Comparison of ENCODE assay signal across 14 mouse cellular contexts in genomic region chr15:25354738-25355137, GRCm38 (mm10). TPM values are rescaled to one million over a fixed set of nuclear protein-coding genes. Genes with fewer than 3 reads are reported as not detected.
DNase-seq lines count a peak whose midpoint lies in the region; ATAC-seq and TF ChIP-seq lines count a peak whose summit lies in the region.
"Had no signal": no experiment of that assay in that cellular context is flagged by ENCODE, and none has a peak within 500 bp of the region (broad histone marks: within the 10 kb centered on the region; RNA-seq: fewer than 3 reads in every experiment).

No protein-coding gene starts in this region.

- H3K4me3 ChIP-seq in bone marrow macrophage, adult 2 months (ENCODE audit: insufficient read depth, low read length): no peak overlapping the region
- H3K4me3 ChIP-seq in liver, postnatal 0 days (ENCODE audit: low read depth, low read length): no peak overlapping the region
- no peak overlapping the region for H3K4me3 ChIP-seq in forebrain, embryonic 12.5 days (replicated peaks)
- no peak overlapping the region for H3K4me3 ChIP-seq in hindbrain, embryonic 16.5 days (ENCODE audit: low read length)
- H3K4me3 ChIP-seq: embryonic facial prominence, embryonic 15.5 days; limb, embryonic 12.5 days had no signal

- H3K4me2 ChIP-seq in liver, postnatal 0 days (ENCODE audit: low read depth, low read length): no peak overlapping the region
- H3K4me2 ChIP-seq in forebrain, embryonic 12.5 days: no peak overlapping the region
- no peak overlapping the region for H3K4me2 ChIP-seq in hindbrain, embryonic 16.5 days (ENCODE audit: low read length)
- H3K4me2 ChIP-seq: embryonic facial prominence, embryonic 15.5 days; limb, embryonic 12.5 days; midbrain, embryonic 11.5 days had no signal

- H3K27me3 ChIP-seq in liver, postnatal 0 days (ENCODE audit: insufficient read depth, low read length): no peaks in the 10 kb centered on the region
- H3K27me3 ChIP-seq in splenic B cell, adult 2 months (ENCODE audit: control insufficient read depth, insufficient read depth, low read length, poor library complexity, severe bottlenecking): no peaks in the 10 kb centered on the region
- no peaks in the 10 kb centered on the region for H3K27me3 ChIP-seq in forebrain, embryonic 12.5 days
- no peaks in the 10 kb centered on the region for H3K27me3 ChIP-seq in hindbrain, embryonic 16.5 days (replicated peaks; ENCODE audit: control insufficient read depth, insufficient read depth, low read length)
- H3K27me3 ChIP-seq: embryonic facial prominence, embryonic 15.5 days; limb, embryonic 12.5 days had no signal

- H3K9ac ChIP-seq in liver, postnatal 0 days (replicated peaks): no peak overlapping the region
- no peak overlapping the region for H3K9ac ChIP-seq in forebrain, embryonic 12.5 days
- H3K9ac ChIP-seq in hindbrain, embryonic 16.5 days (ENCODE audit: low read depth, low read length): no peak overlapping the region
- H3K9ac ChIP-seq: embryonic facial prominence, embryonic 15.5 days; limb, embryonic 12.5 days had no signal

- WGBS in liver, postnatal 0 days (ENCODE audit: insufficient replicate concordance): 42% methylated on average over 6 of the region's 6 CpGs
- 76% methylated on average over 6 of the region's 6 CpGs for WGBS in forebrain, embryonic 12.5 days
- 76% methylated on average over 6 of the region's 6 CpGs for WGBS in hindbrain, embryonic 16.5 days

- peak; percentile 84 for ATAC-seq in liver, postnatal 0 days
- ATAC-seq in forebrain, embryonic 12.5 days (ENCODE audit: low FRiP score): no peak
- ATAC-seq in hindbrain, embryonic 16.5 days: no peak

- DNase-seq in lung, adult 18-20 months: peak; percentile 10 to 21
- DNase-seq in lung, postnatal 10 days: no peak
- DNase-seq in liver, postnatal 0 days: peak; percentile 14
- DNase-seq in splenic B cell, adult 2 months (ENCODE audit: low read depth, low spot score): peak; percentile 46
- DNase-seq in MN1 (ENCODE audit: low spot score): no peak
- DNase-seq: cerebellum, postnatal 14 days; heart, postnatal 4 days; kidney, adult 8-10 months had no signal

- H3K36me3 ChIP-seq in liver, postnatal 0 days (replicated peaks; ENCODE audit: insufficient read depth, low read length): no peaks in the 10 kb centered on the region
- H3K36me3 ChIP-seq in splenic B cell, adult 2 months (ENCODE audit: control insufficient read depth, insufficient read depth, low read length, poor library complexity, severe bottlenecking): no peaks in the 10 kb centered on the region
- no peaks in the 10 kb centered on the region for H3K36me3 ChIP-seq in forebrain, embryonic 12.5 days (replicated peaks)
- H3K36me3 ChIP-seq in hindbrain, embryonic 16.5 days (ENCODE audit: control insufficient read depth, insufficient read depth, low read length): no peaks in the 10 kb centered on the region
- H3K36me3 ChIP-seq: embryonic facial prominence, embryonic 15.5 days; limb, embryonic 12.5 days had no signal

- H3K27ac ChIP-seq in bone marrow macrophage, adult 2 months (ENCODE audit: insufficient read depth, low read depth, low read length): peak overlapping the region; percentile 54
- peak overlapping the region; percentile 24; the same call in 1 of the 2 replicates for H3K27ac ChIP-seq in liver, postnatal 0 days (ENCODE audit: low read depth)
- no peak overlapping the region for H3K27ac ChIP-seq in forebrain, embryonic 12.5 days
- no peak overlapping the region for H3K27ac ChIP-seq in hindbrain, embryonic 16.5 days (ENCODE audit: low read depth, low read length)
- H3K27ac ChIP-seq: embryonic facial prominence, embryonic 15.5 days; limb, embryonic 12.5 days had no signal

- H3K9me3 ChIP-seq in liver, postnatal 0 days (ENCODE audit: low read length): no peaks in the 10 kb centered on the region
- H3K9me3 ChIP-seq in forebrain, embryonic 12.5 days: no peaks in the 10 kb centered on the region
- no peaks in the 10 kb centered on the region for H3K9me3 ChIP-seq in hindbrain, embryonic 16.5 days (ENCODE audit: control insufficient read depth, low read length)
- H3K9me3 ChIP-seq: embryonic facial prominence, embryonic 15.5 days; limb, embryonic 12.5 days had no signal

- no peak for TF ChIP-seq POLR2A in bone marrow macrophage, adult 2 months (IDR thresholded peaks at IDR 0.05; ENCODE audit: borderline replicate concordance, low read depth, low read length)

- TF ChIP-seq EP300 in liver, postnatal 0 days (IDR thresholded peaks at IDR 0.05; ENCODE audit: low read depth): no peak

- peaks cover 24% of the 10 kb centered on the region for H3K4me1 ChIP-seq in bone marrow macrophage, adult 2 months (ENCODE audit: control insufficient read depth, insufficient read depth, low read length)
- H3K4me1 ChIP-seq in liver, postnatal 0 days (ENCODE audit: insufficient read depth): no peaks in the 10 kb centered on the region
- peaks cover 7% of the 10 kb centered on the region; the same call in 1 of the 2 replicates for H3K4me1 ChIP-seq in forebrain, embryonic 12.5 days
- H3K4me1 ChIP-seq in hindbrain, embryonic 16.5 days (ENCODE audit: control insufficient read depth, insufficient read depth, low read depth, low read length): peaks cover 6% of the 10 kb centered on the region; the same call in 1 of the 2 replicates
- H3K4me1 ChIP-seq: embryonic facial prominence, embryonic 15.5 days; limb, embryonic 12.5 days had no signal

- TF ChIP-seq CTCF in bone marrow macrophage, adult 2 months (IDR thresholded peaks at IDR 0.05; ENCODE audit: low read depth, low read length): no peak
- no peak for TF ChIP-seq CTCF in liver, postnatal 0 days (IDR thresholded peaks at IDR 0.05; ENCODE audit: low read depth)

RNA-seq across cellular contexts. Expression of gene Basp1, which starts 58.8 kb away (rescaled TPM):
- polyA plus RNA-seq in bone marrow macrophage, adult 2 months (2012; ENCODE audit: insufficient read depth, insufficient read length, missing spikeins): 237 and 240 TPM in 2 replicates
- 1.9 and 2.2 TPM in 2 replicates for polyA plus RNA-seq in liver, postnatal 0 days (2015; fragmentation: Nextera tagmentation; extraction: Ambion mirVana)
- polyA plus RNA-seq in forebrain, embryonic 12.5 days (2016; fragmentation: Nextera tagmentation; extraction: Ambion mirVana): 154 and 231 TPM in 2 replicates
- 148 and 150 TPM in 2 replicates for polyA plus RNA-seq in hindbrain, embryonic 16.5 days (2015; fragmentation: Nextera tagmentation; extraction: Ambion mirVana)

Comparison
In these comparisons a context has a peak if more than half of its experiments do, and no peak if none do; other contexts are left out.
1. DNase-seq: peak in lung, adult 18-20 months (2 of 2), liver, postnatal 0 days (single experiment) and splenic B cell, adult 2 months (single experiment); none in lung, postnatal 10 days (single experiment) and MN1 (single experiment).
2. H3K27ac ChIP-seq: peak in bone marrow macrophage, adult 2 months (single experiment) and liver, postnatal 0 days (single experiment); none in forebrain, embryonic 12.5 days (single experiment) and hindbrain, embryonic 16.5 days (single experiment).
3. RNA of gene Basp1, which starts 58.8 kb away (polyA plus RNA-seq): 237 to 240 TPM in bone marrow macrophage, adult 2 months, 154 to 231 TPM in forebrain, embryonic 12.5 days and 148 to 150 TPM in hindbrain, embryonic 16.5 days; 1.9 to 2.2 TPM in liver, postnatal 0 days; every median in the first group is over 10 times any median in the second.